ENCODE assay signal across 29 mouse cellular contexts in the genomic region with DNA sequence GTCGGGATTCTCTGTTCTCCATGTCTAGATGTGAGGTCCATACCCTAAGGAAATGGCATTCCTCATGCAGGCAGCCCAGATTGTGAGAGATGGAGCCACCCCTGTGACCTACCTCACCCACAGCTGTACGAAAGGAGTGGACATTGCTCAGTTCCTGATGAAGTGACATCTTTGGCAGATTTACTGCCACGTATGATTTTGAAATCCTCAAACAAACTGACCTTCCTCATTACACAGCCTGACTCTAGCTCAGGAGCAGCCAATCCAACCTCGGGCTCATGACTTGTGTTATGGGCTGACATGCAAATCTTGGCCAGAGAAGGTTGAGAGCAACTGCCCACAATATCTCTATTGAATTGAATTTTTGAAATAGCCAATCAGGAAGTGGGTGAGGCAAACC. TPM values are rescaled to one million over a fixed set of nuclear protein-coding genes. Genes with fewer than 3 reads are reported as not detected.
DNase-seq lines count a peak whose midpoint lies in the region; ATAC-seq and TF ChIP-seq lines count a peak whose summit lies in the region.
"Had no signal": no experiment of that assay in that cellular context is flagged by ENCODE, and none has a peak within 500 bp of the region (broad histone marks: within the 10 kb centered on the region; RNA-seq: fewer than 3 reads in every experiment).

No protein-coding gene starts in this region.

- TF ChIP-seq EP300 in lung, postnatal 0 days (IDR thresholded peaks at IDR 0.05) = no peak
- peak; percentile 71 for TF ChIP-seq EP300 in liver, postnatal 0 days (IDR thresholded peaks at IDR 0.05; ENCODE audit: low read depth)

- no peaks in the 10 kb centered on the region for H3K9me3 ChIP-seq in lung, postnatal 0 days (ENCODE audit: low read length)
- peaks cover 4% of the 10 kb centered on the region; the same call in 1 of the 2 replicates for H3K9me3 ChIP-seq in liver, postnatal 0 days (ENCODE audit: low read length)
- no peaks in the 10 kb centered on the region for H3K9me3 ChIP-seq in kidney, embryonic 16.5 days (ENCODE audit: low read length)
- H3K9me3 ChIP-seq: heart, embryonic 15.5 days; hindbrain, embryonic 12.5 days; intestine, embryonic 15.5 days; limb, embryonic 10.5 days; limb, embryonic 15.5 days; midbrain, embryonic 13.5 days; stomach, embryonic 15.5 days had no signal

- intact Hi-C loops in heart, postnatal 14 days (cut with DNase I) = loop anchor here (10.0 kb wide), 2 partner anchors 285 to 1055 kb away; no protein-coding TSS in a partner anchor

- no peak overlapping the region for H3K9ac ChIP-seq in lung, postnatal 0 days (replicated peaks; ENCODE audit: low read depth)
- no peak overlapping the region for H3K9ac ChIP-seq in liver, postnatal 0 days (replicated peaks)
- no peak overlapping the region for H3K9ac ChIP-seq in kidney, embryonic 16.5 days (replicated peaks; ENCODE audit: low read length)
- H3K9ac ChIP-seq: forebrain, postnatal 0 days; heart, embryonic 15.5 days; hindbrain, embryonic 12.5 days; intestine, embryonic 15.5 days; limb, embryonic 15.5 days; midbrain, embryonic 13.5 days; stomach, embryonic 15.5 days had no signal

- peak; percentile 76 for DNase-seq in heart, adult 11 months
- DNase-seq in heart, postnatal 14 days = no peak
- peak; percentile 59 for DNase-seq in lung, postnatal 0 days (ENCODE audit: low spot score)
- DNase-seq in lung, postnatal 14 days = no peak
- peak; percentile 31 for DNase-seq in liver, postnatal 0 days
- DNase-seq in layer of hippocampus, adult 9-10 months (ENCODE audit: low spot score) = no peak
- DNase-seq: B cell, adult 2 months; cerebellum, adult 18-20 months; cerebellum, postnatal 10 days; forebrain, postnatal 0 days; gastrocnemius, postnatal 25 days; heart, postnatal 36 days; kidney, adult 2 months; kidney, postnatal 4 days; layer of hippocampus, postnatal 36 days; retina, postnatal 1 day; right cerebral cortex, postnatal 14 days had no signal

- H3K27ac ChIP-seq in lung, postnatal 0 days (ENCODE audit: low read length) = no peak overlapping the region
- H3K27ac ChIP-seq in liver, postnatal 0 days (ENCODE audit: low read depth) = peak overlapping the region; percentile 82
- no peak overlapping the region for H3K27ac ChIP-seq in kidney, embryonic 16.5 days (ENCODE audit: low read length)
- H3K27ac ChIP-seq: heart, embryonic 15.5 days; hindbrain, embryonic 12.5 days; hindbrain, postnatal 0 days; intestine, embryonic 15.5 days; kidney, postnatal 0 days; limb, embryonic 10.5 days; limb, embryonic 15.5 days; midbrain, embryonic 13.5 days; stomach, embryonic 15.5 days had no signal

- H3K4me1 ChIP-seq in lung, postnatal 0 days (ENCODE audit: insufficient read depth, low read depth, low read length) = no peaks in the 10 kb centered on the region
- peaks cover 8% of the 10 kb centered on the region for H3K4me1 ChIP-seq in liver, postnatal 0 days (ENCODE audit: insufficient read depth)
- H3K4me1 ChIP-seq in kidney, embryonic 16.5 days (ENCODE audit: insufficient read depth, low read length) = no peaks in the 10 kb centered on the region
- H3K4me1 ChIP-seq: heart, embryonic 15.5 days; hindbrain, embryonic 12.5 days; intestine, embryonic 15.5 days; limb, embryonic 10.5 days; limb, embryonic 15.5 days; midbrain, embryonic 13.5 days; stomach, embryonic 15.5 days had no signal

- H3K36me3 ChIP-seq in lung, postnatal 0 days (ENCODE audit: insufficient read depth, low read length) = no peaks in the 10 kb centered on the region
- H3K36me3 ChIP-seq in liver, postnatal 0 days (replicated peaks; ENCODE audit: insufficient read depth, low read length) = no peaks in the 10 kb centered on the region
- no peaks in the 10 kb centered on the region for H3K36me3 ChIP-seq in kidney, embryonic 16.5 days (ENCODE audit: insufficient read depth, low read length)
- H3K36me3 ChIP-seq: heart, embryonic 15.5 days; hindbrain, embryonic 12.5 days; intestine, embryonic 15.5 days; limb, embryonic 10.5 days; limb, embryonic 15.5 days; midbrain, embryonic 13.5 days; stomach, embryonic 15.5 days had no signal

- peak; percentile 73 for ATAC-seq in lung, postnatal 0 days
- ATAC-seq in liver, postnatal 0 days = peak; percentile 86
- peak; percentile 40 for ATAC-seq in monocyte, adult 5-6 weeks (replicated peaks; ENCODE audit: insufficient number of reproducible peaks, low FRiP score, low TSS enrichment, poor library complexity, severe bottlenecking)
- no peak for ATAC-seq in kidney, embryonic 16.5 days (ENCODE audit: low FRiP score, low TSS enrichment)
- ATAC-seq: forebrain, postnatal 0 days; hindbrain, postnatal 0 days; intestine, embryonic 15.5 days; midbrain, embryonic 13.5 days had no signal

- no peaks in the 10 kb centered on the region for H3K27me3 ChIP-seq in lung, postnatal 0 days (replicated peaks; ENCODE audit: insufficient read depth, low read length)
- H3K27me3 ChIP-seq in liver, postnatal 0 days (ENCODE audit: insufficient read depth, low read length) = no peaks in the 10 kb centered on the region
- H3K27me3 ChIP-seq in kidney, embryonic 16.5 days (ENCODE audit: insufficient read depth, low read length) = no peaks in the 10 kb centered on the region
- H3K27me3 ChIP-seq: heart, embryonic 15.5 days; hindbrain, embryonic 12.5 days; intestine, embryonic 15.5 days; limb, embryonic 15.5 days; midbrain, embryonic 13.5 days; stomach, embryonic 15.5 days had no signal

- 46% methylated on average over 4 of the region's 4 CpGs for WGBS in lung, postnatal 0 days
- WGBS in liver, postnatal 0 days (ENCODE audit: insufficient replicate concordance) = 39% methylated on average over 4 of the region's 4 CpGs
- WGBS in kidney, embryonic 16.5 days = 75% methylated on average over 4 of the region's 4 CpGs

- H3K4me2 ChIP-seq in lung, postnatal 0 days (replicated peaks; ENCODE audit: low read depth, low read length) = no peak overlapping the region
- H3K4me2 ChIP-seq in liver, postnatal 0 days (ENCODE audit: low read depth, low read length) = no peak overlapping the region
- H3K4me2 ChIP-seq in kidney, embryonic 16.5 days (replicated peaks; ENCODE audit: low read depth, low read length) = no peak overlapping the region
- H3K4me2 ChIP-seq: heart, embryonic 15.5 days; hindbrain, embryonic 12.5 days; intestine, embryonic 15.5 days; limb, embryonic 15.5 days; midbrain, embryonic 13.5 days; stomach, embryonic 15.5 days had no signal

- H3K4me3 ChIP-seq in lung, postnatal 0 days (ENCODE audit: low read depth, low read length) = no peak overlapping the region
- no peak overlapping the region for H3K4me3 ChIP-seq in liver, postnatal 0 days (ENCODE audit: low read depth, low read length)
- H3K4me3 ChIP-seq in kidney, embryonic 16.5 days (ENCODE audit: low read length) = no peak overlapping the region
- H3K4me3 ChIP-seq: erythroblast, embryonic 14.5 days; heart, embryonic 15.5 days; hindbrain, embryonic 12.5 days; intestine, embryonic 15.5 days; limb, embryonic 10.5 days; limb, embryonic 15.5 days; midbrain, embryonic 13.5 days; stomach, embryonic 15.5 days had no signal

- no peak for TF ChIP-seq CTCF in lung, postnatal 0 days (IDR thresholded peaks at IDR 0.05)
- no peak for TF ChIP-seq CTCF in liver, postnatal 0 days (IDR thresholded peaks at IDR 0.05; ENCODE audit: low read depth)

RNA-seq across cellular contexts. Expression of a gene that starts 15.6 kb away (rescaled TPM):
- 10 to 100 TPM; 12.0 TPM for total RNA-seq in heart, postnatal 14 days (2021)
- polyA plus RNA-seq in lung, postnatal 0 days (2015; fragmentation: Nextera tagmentation; extraction: Ambion mirVana) = 40.8 and 41.0 TPM in 2 replicates
- polyA plus RNA-seq in liver, postnatal 0 days (2015; fragmentation: Nextera tagmentation; extraction: Ambion mirVana) = 146 and 151 TPM in 2 replicates
- 29.2 to 43.2 TPM (median 37.3 TPM) in 3 replicates for total RNA-seq in monocyte, adult 5-6 weeks (2017)
- polyA plus RNA-seq in kidney, embryonic 16.5 days (2015; fragmentation: Nextera tagmentation; extraction: Ambion mirVana) = 33.8 and 36.6 TPM in 2 replicates

Comparison
In these comparisons a context has a peak if more than half of its experiments do, and no peak if none do; other contexts are left out.
1. DNase-seq: peak in heart, adult 11 months (single experiment), lung, postnatal 0 days (single experiment) and liver, postnatal 0 days (single experiment); none in heart, postnatal 14 days (0 of 2), lung, postnatal 14 days (single experiment) and layer of hippocampus, adult 9-10 months (single experiment).